Mouse (Mus musculus) neutrophil, adult 59 days (primary cell): ENCODE measurements around the gene Fam174a. TPM values are rescaled to one million over a fixed set of nuclear protein-coding genes. Genes with fewer than 3 reads are reported as not detected.

Experiments used
- total RNA-seq, 2 experiments: library from RNA; stranded (reverse); gene quantifications; 1 replicate in 1 of 2; 2 replicates in 1 of 2; pipeline ENCODE4 v1.2.4; 2023

Gene Fam174a
- 10 to 100 TPM; 10.6 to 12.3 TPM for total RNA-seq

DNA sequence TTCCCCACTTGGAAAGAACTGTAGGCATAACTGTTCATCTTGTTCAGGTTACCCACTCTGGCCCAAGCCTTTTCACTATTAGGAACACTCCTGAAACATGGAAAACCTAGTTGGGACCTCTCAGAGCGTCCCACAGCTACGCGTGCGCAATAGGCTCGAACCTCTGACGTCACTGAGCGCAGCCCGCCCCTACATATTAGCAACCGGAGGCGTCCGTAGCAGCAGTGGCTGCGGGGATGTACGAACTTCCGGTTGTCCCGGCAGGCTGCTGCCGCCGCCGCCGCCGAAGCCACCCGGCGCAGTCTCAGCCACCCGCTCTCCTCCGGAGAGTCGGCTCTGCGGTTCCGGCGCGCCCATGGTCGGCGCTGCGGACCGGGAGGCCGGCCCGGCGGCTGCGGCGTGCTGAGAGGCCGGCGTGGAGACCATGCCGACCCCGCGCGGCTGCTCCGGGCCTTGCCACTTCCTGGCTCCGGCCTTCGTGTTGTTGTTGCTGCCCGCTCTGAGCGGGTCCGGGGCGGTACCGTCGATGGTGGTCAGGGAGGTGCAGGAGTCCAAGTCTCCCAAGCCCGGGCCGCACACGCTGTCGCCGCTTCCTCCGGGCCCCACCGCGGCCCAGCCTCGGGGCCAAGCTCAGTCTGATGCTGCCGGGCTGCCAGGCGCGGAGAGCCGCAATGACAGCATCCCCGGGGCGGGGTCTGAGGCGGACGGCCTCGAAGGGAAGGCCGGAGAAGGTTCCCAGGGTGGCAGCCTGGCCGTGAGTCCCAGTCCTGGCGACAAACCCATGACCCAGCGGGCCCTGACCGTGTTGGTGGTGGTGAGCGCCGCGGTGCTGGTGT, at the start of gene Fam174a:
Gene Fam174a, plus strand, starts transcription at position 231 of the 836 bp plus-strand sequence.

